Mouse (Mus musculus) adipocyte (in vitro differentiated cells): ENCODE data around the gene Olfr91.

Experiments
- DNase-seq: peaks from one replicate; pipeline ENCODE4 v3.0.0-alpha.2; 2016; ENCODE audit warnings: low spot score

Gene Olfr91

DNA sequence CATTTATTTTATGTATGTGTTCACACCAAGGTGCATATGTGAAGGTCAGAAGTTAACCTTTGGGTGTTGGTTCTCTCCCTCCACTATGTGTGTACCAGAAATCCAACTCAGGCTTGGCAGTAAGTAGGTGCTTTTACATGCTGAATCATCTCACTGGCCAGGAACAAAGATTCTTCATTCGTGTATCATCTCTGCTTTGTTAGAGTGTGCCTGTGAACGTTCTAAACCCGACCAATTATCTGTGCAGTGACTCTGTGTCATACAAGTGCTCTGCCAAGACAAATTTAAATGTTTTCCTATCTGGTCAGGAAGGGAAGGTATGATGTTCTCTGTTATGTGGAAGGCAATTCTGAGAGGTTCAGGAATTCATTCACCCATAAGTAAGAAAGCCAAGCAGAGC, 36.6 kb downstream of the Olfr91 start:
- no peak for DNase-seq

DNA sequence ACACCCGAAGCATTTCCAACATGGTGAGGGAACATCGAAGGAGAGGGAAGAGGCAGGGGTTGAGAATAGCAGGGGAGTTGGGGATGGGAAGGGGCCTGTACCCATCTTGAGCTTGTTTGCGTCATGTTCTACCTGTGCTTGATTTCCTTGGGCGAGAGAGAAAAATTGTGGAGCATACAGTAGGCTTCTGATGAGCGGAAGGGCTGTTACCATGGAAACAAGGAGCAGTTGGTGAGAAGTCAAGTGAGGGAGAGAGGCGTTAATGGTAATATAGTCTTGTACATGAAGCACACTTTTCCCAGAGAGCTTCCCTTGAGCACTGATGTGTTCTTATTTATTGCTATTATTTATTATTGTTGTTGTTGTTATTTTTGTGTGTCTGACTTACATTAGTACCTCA, 41.1 kb downstream of the Olfr91 start:
- DNase-seq: no peak

- no peak for DNase-seq
Measured at GRCm38 (mm10) chr17:37051745-37052144, 46.3 kb downstream of the Olfr91 start.

GRCm38 (mm10) chr17:37050876-37051275, 47.2 kb downstream of the Olfr91 start:
- DNase-seq: no peak

DNA sequence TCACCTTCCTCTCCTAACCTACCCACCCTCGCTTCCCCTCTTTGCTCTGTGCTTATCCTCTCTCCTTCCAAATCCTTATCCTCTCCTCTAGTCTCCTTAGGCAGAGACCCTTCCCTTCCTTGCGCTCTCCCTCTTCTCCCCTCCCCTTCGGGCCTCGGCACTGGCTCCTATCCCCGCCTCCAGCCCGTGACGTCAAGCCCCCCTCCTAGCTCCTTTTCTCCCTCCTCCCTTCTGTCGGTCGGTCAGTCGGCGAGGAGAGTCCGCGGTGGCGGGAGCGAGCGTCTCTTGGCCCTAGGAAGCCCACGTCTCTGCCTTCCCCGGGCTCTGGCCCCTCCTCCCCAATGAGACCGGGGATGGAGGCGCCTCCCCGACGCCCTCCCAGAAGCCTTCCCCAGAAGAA, 47.7 kb downstream of the Olfr91 start:
- DNase-seq: no peak

GRCm38 (mm10) chr17:37049570-37050310, 48.3 kb downstream of the Olfr91 start:
- no peak for DNase-seq

- no peak for DNase-seq
Measured at GRCm38 (mm10) chr17:37048383-37048782, 49.7 kb downstream of the Olfr91 start.

- peak; percentile 55 for DNase-seq
Measured at GRCm38 (mm10) chr17:37047981-37048380, 50.1 kb downstream of the Olfr91 start.

GRCm38 (mm10) chr17:37047332-37047976, 50.6 kb downstream of the Olfr91 start:
- DNase-seq: no peak

GRCm38 (mm10) chr17:37046312-37047112, 51.6 kb downstream of the Olfr91 start:
- DNase-seq: peak; percentile 28

DNA sequence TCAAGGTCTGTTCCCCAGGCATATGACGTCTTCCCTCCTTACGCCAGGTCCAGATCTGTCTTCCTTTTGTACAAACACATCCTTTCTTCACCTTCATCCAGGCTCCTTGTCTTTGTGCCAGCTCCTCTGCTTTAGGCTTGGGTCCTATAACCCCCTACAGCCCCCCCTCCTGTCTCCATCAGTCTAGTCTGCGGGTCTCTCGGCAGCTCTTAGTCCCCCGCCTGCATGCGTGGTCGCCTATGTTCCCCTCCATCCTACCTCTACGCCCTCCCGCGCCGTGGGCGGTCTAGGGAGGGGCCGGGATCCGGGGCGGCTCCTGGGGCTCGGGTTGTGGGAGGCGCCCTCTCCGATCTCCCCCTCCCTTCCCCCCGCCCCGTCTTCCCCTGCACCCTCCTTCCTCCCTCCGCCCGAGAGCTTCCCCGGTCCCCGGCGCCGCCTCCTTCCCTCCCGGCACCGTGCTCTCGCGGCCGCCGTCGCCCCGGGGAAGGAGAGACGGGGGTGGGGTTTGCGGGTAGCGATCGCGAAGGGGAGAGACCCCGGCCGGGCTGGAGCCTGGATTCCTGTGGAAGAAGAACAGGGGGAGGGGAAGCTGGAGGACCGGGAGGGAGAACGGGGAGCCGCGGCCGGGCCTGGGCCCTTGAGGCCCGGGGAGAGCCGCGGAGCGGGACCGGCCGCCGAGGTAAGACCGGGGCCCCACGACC, 52.3 kb downstream of the Olfr91 start, which contains the start of gene Gabbr1:
Gabbr1 (plus strand) TSS at position 356 of the 701 bp plus-strand sequence.
- peak; percentile 73 for DNase-seq

DNA sequence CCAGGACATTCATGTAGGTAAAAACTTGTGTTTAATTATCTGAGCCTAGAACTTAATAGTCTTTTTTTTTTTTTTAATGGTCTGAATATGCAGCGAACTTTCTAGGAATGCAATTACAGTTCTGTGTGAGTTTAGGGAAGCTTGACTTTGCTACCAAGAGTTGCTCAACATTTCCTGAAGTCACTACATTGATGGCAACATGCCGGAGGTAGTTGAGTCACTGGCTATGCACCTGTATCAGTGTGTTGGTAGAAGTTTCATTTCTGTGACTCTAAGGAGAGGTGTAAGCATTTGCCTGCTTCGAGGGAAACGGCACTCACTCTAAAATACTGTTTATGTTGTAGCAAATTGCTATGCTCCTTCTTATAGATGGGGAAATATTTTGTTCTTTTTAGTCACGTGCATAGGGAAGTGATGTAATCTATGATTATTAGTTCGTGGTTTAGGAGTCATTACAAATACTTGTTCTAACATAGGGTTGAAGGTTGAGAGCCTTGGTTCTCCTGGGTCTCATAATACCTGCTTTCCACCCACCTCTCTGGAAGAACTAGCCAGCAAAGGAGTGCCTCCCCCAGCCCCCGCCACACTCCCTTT, 53.3 kb downstream of the Olfr91 start:
- DNase-seq: no peak
